Mouse (Mus musculus) 416B (cell line): ENCODE measurements around the gene Hmx1.

ENCODE experiments used
- DNase-seq: peaks from one replicate; pipeline ENCODE4 v3.0.0; 2011; ENCODE audit warnings: low read depth

Hmx1 gene

DNA sequence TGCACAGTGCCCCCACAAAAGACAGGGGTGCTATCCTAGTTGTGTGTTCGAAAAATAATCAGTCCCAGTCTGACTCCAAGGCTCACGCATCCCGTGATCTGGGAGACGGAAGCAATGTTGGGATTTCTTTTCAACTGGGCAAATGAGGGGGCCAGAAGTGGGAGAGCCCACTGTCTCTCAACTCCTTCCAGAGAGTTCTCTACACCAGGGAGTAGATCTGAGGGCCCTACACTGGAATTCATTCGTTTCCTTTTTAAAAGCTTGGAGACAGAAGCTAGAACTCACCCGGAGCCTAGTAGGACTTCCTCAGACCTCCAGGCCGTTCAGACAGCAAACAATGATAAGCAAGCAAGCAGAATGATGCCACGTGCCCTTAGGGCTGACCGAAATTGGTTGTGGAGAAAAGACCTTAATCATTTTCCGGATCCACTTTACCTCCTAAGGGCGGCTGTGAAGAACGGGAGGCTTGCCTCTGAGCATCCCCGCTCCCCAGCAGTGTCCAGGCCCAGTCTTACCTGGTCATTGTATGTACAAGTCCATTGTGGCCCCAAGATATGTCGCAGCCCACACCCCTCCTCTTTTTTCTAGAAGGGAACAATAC lies 9.5 kb downstream of the Hmx1 start:
- DNase-seq, result no peak

DNA sequence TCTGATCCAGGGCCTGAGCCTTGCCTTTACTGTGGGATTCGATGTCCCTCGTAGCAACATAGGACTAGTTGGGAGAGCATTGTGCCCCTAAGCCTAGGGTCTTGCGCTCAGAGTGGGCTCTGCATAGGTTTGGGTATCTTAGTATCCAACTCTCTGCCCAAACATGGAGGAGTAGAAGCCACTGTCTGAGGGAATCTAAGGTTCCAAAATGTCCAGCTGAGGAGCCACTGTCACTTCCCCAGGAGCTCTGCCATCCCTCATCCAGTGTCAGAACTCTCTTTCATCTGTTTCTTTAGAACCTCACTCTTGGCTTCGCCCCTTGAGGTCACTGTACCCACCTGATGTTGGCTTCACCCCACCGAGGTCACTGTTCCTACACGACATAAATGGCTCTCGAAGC lies 10.2 kb downstream of the Hmx1 start:
- DNase-seq, result no peak

DNA sequence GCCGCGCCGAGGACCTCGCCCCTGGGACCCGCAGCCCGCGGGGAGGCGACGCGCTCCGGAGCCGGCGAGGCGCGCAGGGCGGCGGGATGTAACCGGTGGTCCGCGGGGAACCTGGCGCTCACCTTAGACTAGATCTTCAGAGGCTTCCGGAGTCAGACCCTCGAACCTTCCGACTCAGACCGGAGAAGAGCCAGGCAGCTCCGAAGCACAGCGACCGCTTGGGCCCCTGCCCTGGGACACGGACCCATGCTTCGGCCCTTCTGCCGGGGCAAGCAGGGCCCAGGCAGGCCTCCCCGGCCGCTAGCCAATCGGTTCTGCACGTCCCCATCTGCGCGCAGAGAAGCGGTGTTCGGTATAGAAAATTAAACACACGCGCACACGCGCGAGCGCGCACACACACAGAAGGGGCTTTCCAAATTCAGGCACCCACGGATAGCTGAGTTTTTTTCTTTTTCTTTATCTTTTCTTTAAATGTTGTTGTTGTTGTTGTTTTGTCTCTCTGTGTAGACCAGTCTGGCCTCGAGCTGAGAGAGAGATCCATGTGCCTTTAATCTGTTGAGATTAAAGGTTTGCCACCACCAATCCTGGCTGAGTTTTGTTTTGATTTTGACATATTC lies 10.9 kb downstream of the Hmx1 start:
- DNase-seq, result no peak

DNA sequence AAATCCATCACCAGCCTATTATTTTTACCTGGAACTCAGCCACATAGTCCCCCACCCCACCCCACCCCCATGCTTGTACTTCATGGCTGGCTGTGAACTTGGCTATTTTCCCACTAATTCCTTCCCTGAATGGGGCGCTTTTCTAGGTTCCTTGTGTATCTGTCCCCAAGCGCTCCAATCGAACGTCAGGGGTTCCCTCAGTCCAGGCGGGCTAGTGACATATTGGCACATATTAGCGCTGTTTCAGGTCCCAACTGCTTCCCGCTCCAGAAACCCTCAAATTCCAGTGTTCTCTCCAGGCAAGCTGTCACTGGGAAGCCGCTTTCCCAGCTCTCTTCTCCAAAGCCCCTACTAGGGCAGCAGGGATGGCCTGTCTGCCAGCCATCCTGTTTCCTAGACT lies 12.3 kb downstream of the Hmx1 start:
- DNase-seq, result no peak

DNA sequence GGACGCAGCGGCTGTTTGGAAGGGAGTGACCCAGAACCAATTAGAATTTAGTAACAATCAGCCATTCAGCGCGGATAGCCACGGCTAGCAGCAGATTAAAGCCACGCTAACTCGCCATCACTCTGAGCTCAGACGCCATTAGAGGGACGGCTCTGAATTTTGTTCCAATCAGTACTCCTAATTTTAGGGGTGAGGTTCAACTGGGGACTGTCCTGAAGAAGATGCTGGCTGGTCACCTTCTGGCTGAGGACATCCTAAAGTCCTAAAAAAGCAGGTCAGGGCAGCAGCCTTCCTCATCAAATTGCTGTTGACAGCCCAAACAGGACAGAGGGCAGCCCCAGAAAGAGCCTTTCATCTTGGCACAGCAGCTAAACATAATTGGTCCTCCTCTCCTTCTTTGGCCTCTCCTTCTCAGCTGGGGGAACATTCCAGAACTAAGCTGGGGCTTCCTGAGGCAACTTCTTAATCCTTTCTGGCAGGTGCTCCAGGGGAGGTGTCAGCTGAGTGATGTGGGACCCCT lies 18.6 kb downstream of the Hmx1 start:
- no peak for DNase-seq

DNA sequence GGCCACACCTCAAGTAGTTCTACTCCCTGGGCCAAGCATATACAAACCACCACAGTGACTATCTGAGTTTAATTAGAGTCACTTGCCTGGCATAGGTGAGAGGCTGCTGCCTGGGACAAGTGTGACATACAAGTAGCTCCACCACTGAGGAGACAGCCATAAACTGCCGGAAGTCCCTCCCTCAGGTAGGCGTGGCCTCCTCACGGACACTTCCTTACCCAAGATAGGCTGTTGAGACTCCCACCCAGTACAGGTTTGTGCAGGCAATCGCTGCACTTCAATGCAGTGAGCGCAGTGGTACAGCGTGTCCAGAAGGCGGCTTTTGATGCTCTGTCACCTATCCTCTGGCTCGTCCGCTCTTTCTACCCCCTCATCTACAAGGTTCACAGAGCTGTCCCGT lies 22.1 kb downstream of the Hmx1 start:
- peak; percentile 8 for DNase-seq

DNA sequence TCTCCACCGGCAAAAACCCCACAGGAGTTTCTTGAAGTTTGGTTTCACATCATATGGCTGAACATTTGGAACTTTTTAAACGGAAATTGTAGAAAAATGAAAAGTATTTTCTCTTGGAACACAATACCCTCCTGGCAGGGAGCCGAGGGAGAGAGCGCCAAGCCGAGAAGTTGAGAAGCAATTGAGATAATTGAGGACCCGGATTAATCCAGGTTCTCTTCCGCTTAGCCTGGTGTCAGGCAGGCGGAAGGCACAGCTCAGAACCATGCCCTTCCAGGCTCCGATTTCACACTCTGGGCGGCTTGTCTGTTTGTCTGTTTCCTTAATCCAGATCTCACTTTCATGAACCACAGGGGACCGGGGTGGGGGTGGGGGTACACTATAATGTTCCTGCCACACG lies 23.9 kb downstream of the Hmx1 start:
- DNase-seq, result no peak

DNA sequence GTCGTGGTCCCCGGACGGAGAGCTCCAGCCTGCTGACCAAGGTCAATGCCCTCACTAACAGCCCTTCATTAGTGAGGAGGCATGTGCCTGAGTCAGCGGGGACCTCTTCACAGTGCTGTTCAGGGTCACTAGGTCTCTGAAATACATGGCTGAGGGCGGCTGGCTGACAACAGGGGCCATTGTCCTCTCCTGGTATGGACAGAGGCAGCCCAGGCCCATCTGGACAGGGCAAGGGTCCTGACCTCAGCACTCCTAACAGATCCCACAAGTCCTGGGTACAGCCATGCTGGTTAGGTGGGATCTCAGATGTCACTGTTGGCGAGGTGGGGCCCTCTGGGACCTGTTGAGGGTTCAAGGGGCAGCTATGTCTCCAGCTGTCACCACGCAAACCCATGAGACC lies 28.8 kb downstream of the Hmx1 start:
- DNase-seq, result no peak

DNA sequence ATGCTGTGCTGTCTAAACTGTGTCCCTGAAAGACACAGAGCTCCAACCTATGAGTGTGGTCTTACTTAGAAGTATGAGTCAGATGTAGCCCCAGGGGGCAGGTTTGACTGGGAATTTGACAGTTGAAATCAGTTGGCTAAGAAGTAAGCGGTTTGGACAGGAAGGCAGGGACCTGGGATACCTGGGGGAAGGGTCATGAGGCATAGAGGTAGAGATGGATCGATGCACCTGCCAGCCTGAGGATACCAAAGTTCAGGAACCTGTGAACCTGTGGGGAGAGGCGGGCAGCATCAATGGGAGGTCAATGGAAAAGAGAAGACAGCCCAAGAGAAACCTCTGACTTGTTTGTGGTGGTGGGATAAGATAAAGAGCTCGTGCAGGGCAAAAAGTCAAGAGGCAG lies 32.7 kb downstream of the Hmx1 start:
- DNase-seq, result no peak

DNA sequence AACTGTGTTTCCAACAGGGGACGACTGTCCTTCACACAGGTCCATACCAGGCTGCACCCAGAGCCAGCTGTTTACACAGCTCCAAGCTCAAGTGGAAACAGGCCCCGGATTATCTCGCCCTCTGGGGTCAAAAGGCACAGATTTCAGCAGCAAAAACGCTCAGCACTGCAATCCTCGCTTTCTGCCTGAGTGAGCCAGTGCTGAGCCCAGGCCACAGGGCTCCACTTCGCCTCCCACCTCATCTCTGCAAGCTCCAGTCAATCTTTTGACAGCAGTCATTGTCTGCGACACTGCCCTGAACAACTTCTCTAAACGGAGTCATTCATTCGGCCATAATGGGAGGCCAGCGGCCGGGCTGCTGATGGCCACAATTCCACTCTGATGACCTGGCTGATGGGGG lies 36.3 kb downstream of the Hmx1 start:
- no peak for DNase-seq

DNA sequence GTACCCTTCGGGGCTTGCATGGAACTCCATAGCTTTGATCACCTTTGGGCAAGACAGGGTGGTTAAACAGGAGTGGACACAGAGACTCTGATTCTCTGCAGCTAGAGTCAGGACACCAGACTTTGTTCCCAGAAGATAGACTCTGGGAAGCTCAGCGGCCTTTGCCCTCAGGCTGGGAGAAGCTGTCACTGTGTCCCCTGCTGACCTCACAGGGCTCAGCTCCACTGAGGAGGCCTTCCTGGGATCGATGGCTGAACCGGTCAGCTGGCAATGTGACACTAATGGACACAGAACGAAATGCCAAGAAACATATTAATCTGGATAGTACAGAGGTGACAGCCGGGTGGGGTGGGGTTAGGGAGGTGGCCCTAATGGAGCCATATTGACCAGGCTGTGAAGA lies 39.0 kb downstream of the Hmx1 start:
- DNase-seq, result no peak

DNA sequence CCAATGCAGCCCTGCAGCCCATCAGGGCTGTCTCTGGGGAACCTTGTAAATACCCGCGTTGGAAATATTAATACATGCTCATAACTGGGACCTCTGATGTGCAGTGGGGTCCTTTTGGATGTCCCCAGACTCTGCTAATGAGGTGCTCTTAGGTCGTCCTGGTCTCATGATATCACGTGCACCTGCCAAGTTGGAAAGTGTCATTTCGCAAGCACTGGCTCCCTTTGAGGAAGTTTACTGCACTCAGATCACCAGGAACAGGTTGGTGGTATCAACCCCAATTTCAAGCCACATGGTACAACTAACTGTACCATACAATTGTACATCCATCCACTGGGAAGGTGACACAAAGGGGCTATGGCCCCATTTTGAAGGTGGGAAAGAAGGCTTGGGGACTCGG lies 39.5 kb downstream of the Hmx1 start:
- no peak for DNase-seq

DNA sequence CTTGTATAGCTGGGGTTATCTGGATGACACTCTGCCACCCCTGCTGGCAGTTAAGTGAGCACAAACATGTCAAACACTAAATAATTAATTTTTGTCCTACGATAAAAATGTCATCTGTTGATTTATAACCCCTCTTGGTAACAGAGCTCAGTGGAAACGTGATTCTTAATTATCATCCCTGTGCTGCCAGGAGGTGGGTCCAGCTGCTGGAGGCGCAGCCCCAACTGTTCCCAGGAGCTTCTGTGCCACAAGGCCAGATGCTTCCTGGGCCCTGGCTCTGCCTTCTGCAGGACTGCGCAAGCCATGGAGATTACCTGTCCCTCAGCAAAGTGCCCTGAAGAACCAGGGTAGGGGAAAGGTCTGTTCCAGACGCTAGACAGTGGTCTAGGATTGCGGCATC lies 43.2 kb downstream of the Hmx1 start:
- DNase-seq, result no peak

DNA sequence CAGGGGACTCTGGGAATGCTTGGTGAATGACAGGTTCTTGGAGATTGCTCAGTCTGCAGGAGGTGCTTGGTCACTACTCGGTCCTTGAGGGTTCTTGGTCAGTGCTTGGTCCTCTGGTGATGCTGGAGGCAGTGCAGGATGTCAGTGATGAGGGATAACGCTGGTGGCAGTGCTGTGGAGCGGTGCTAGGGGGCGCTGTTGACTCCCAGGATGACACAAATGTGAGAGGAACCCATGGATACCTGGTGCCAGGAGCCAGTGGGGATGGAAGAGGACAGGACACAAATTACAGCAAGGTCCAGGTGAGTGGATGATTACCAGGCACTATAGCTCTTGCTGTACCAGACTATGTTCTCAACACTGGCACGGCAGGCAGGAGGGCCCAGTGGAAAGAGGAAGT lies 45.1 kb downstream of the Hmx1 start:
- no peak for DNase-seq

DNA sequence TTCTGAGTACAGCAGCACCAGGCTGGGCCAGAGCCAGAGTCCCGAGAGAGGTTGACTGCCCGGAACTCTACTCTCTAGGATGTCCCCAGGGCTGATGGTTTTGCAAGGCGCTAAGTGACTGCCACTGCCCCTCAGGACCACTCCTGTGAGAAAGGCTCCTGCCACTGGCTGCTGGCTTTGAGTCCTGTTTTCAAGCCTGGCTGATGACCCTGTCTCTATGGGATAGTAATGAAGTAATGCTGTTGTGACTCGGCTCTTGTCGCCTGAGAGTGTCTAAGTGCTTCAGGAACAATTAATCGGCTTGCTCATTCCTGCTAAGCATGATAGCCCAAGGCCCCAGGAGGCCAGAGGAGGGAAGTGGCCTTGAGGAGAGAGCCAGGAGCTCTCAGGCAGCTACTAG lies 45.8 kb downstream of the Hmx1 start:
- no peak for DNase-seq

DNA sequence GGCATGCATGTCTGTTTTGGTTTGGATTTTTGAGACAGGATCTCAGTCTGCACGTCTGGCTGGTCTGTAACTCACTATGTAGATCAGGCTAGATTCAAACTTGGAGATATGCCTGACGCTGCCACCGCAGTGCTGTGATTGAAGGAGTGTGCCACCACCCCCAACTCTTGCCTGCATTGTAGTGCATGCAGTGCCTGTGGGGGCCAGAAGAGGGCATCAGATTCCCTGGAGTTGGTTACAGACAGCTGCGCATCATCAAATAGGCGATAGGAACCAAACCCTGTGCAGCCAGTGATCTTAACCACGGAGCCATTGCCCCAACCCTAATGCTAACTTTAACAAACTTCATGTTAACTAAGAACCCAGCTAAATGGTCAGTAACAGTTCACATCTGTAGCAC lies 49.9 kb downstream of the Hmx1 start:
- no peak for DNase-seq

DNA sequence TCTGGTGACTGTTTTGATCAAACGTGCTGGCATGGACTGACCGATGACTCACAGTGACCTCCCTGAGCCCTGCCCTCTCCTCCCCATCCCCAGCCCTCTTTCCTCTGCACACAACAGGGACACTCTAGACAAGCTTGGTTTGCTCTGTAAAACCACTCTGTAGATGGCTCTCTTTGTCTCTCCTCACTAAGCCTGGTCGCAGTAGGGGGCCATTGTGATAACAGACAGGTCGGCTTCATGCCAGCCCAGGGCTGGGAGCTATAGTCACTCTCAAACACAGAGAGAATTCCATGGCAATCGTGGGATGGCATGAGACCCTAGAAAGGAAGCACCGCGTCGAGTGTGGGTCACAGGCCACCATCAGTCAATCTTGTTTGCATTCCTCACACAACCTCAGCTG lies 51.6 kb downstream of the Hmx1 start:
- no peak for DNase-seq

DNA sequence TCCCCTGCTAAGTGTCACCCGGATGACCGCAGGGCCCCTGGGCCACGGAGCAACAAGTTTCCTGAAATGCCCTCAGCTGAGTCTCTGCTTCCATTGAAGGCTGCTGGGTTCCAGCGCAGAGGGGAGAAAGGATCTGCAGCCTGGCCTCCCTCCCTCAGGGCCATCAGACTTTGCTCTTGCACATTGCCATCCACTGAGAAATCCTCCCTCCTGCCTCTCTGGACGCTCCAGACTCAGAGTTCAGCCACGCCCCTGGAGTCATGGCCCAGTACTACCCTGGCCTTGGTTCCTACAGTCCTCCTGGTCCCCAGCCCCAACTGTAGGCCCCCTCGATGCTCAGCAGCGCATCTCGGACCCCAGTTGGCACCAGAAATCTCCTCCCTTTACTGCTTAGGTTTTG lies 52.5 kb downstream of the Hmx1 start:
- DNase-seq, result no peak

DNA sequence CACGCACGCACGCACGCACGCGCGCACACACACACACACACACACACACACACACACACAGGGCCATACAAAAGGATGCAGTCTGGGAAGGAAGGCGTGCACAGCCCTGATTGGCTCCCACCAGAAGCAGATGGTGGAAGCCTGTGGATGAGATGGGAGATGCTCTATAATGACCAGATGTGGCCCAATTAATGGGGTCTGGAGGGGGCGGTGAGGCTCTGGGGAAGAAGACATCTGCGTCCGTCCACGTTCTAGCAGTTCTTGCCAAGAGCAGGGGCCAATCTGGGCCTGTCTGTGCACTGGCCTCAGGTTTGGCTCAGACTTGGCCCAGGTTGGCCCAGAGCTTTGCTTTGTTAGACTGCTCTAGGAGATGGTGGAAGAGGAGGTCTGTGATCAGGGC lies 55.8 kb downstream of the Hmx1 start:
- DNase-seq, result no peak

DNA sequence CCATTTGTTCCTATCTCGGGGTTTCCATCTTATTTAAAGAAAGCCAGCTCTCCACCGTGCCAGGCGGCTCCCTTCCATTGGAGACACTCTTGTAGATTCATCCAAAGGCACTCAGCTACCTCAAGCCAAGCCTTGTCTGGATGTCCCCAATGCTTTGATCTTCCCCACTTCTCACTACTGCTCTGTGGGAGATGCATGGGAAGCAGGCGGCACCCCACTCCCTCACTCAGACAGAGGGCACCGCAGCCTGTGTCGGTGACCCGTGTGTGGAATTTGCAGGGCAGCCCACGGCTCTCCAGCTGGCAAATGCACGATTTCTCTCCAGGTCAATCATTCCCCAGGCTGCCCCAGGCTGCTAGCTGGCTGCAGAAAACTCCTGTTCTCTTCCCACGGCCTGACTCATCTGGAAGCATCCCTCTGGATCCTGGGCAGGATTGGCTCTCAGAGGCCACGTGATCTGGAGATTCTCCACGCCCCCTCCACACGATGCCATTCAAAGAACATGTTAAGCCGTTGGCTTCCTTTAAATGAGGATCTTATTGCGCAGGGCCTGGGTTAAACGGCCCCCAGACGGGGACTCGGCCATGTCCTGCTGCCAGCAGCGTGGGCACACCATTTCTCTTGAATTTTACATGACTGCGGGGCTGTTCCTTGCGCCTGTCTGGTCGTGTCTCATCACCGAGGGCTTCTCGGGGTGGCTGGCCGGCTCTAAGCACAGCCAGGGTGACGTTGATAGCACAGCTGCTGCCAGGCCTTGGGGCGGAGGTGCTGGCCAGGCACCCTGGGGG lies 58.9 kb downstream of the Hmx1 start:
- no peak for DNase-seq
